Mouse (Mus musculus): Measurements from ENCODE around the gene Prune2. TPM values are rescaled to one million over a fixed set of nuclear protein-coding genes. Genes with fewer than 3 reads are reported as not detected.

Prune2 gene
- total RNA-seq, 2 experiments from 2014 or later = 38.1 to 41.8 TPM

DNA sequence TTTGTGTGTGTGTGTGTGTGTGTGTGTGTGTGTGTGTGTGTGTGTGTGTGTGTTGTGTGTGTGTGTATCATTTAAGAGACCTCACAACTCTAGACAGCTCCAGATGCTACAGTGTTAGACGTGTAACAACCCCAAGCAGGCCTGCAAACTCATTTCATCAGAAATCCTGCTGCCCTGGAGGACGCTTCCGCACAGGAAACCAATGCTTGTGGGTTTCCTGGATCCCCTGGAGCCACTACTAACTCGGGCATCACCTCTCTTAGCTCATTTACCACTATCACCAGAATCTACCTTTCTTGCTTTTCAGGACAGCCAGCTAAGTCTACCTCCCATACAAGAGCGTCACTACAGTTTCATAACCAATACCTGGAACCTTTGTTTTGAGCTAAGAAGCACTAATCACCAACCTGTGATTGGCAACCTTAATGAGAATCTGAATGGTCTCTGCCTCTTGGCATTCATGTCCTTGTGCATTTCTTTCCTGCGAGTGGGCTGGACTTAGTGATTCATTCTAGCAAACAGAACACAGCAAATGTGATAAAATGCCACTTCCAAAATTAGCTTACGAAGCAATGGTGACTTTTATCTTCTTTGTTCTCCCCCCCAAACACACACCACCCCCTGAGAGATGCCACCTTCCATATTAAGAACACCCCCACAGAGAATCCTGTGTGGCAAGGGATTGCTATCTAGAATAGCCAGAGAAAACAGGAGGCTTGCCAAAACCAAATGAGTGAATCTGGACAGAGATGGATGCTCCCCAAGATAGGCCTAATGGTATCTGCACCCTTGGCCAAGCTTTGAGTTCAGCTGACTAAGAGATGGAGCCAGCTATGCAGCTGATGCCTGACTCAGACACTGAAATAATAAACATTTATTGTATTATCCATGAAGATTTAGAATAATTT is 284.5 kb downstream of the Prune2 start:
- no peak for DNase-seq (ENCODE audit: extremely low spot score in 1 of 2, low spot score in 2 of 2)
- intact Hi-C loops (cut with DNase I) = no loop called here

DNA sequence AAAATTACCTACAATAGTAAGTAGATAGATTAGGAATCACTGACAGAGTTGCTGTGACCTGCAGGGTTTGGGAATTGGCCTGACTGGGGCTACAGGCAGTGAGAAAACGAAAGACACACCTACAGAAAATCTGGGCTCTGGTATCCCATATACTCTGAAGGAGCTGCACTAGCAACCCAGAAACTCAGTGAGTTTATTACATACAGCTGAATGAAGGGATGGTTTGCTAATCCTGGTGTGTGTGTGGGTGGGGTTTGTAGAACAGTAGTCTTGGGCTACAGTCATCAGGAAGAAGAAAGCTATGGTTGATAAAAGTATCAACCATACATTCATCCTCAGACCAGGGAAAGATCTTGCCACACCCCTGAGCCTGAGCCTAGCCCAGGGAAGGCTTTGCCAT is 285.3 kb downstream of the Prune2 start:
- DNase-seq (ENCODE audit: extremely low spot score in 1 of 2, low spot score in 2 of 2) = no peak
- intact Hi-C loops (cut with DNase I) = no loop called here

DNA sequence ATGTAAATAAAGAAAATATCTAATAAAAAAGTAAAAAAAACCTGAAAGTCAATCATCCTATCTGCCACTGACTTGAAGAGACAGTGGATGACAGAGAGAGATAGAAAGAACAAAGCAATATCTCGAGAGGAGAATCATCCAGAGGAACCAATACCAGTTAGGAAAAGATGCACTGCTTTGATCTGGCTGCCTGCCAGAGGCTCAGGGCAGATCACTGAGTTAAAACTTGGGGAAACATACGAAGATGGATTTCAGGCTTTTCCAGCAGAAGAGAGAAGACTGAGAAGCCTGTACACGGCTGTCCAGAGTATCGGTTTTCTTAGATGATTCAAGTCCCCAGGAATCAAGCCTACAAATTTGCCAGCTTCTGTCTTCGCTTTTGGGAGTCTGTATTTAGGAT is 287.0 kb downstream of the Prune2 start:
- intact Hi-C loops (cut with DNase I) = no loop called here
- DNase-seq (ENCODE audit: extremely low spot score in 1 of 2, low spot score in 2 of 2) = no peak

DNA sequence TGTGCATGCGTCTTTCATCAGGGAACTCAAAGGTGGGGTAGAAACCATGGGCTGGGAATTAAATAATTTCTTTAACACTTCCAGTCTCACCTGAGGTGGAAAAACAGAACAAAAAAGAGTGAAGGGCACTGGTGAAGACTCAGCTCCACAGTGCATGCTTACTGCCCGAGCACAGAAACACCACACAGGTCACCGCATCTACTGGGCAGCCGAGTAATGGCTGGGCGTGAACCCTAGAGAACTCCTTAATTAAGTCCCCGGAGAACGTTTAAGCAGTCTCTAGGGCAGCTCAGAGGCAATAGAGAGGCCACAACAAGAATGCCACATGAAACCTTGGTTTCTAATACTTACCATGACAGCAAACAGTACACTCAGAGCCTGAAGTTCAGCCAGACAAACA is 288.6 kb downstream of the Prune2 start:
- intact Hi-C loops (cut with DNase I) = no loop called here
- no peak for DNase-seq (ENCODE audit: extremely low spot score in 1 of 2, low spot score in 2 of 2)

DNA sequence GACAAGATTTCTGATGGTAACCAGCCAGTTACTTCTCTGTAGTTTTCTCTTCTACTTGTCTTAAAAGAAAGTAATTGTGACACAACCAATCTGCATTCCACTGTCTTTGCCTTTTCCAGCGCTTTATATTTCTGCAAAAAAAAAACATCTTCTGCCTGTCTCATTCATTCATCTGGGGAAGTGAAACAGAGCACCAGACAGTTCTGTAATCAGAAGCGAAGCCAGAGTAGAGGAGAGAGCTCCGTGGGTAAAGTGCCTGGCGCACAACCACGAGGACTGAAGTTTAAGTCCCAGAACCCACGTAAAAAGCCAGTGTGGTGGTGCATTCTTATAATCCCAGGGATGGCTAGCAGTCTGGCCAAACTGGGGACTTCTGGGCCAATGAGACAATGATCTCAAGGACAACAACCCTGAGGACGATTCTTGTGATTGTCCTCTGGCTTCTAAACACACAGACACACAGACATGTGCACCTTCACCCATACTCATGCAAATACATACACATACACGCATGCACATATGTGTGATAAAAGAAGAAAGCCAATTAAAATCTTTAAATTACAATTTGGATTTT is 291.5 kb downstream of the Prune2 start:
- intact Hi-C loops (cut with DNase I) = no loop called here
- DNase-seq (ENCODE audit: extremely low spot score in 1 of 2, low spot score in 2 of 2) = no peak

DNA sequence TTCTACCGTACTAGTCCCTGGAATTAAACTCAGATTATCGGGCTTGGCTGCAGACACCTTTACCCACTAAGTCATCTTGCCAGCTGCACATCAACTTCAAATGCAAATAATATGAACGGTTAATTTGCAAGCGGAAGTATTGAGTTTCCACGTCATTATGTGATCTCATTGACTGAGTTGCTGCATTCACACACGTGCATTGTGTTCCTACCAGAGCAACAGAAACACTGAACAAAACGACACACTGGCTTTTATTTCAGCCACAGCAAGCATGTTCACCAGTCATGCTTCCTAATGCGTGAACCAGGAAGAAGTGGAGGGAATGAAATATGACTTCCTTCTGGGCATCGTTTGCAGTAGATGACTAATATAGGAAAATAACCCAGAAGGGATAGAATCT is 293.8 kb downstream of the Prune2 start:
- DNase-seq (ENCODE audit: extremely low spot score in 1 of 2, low spot score in 2 of 2) = no peak
- intact Hi-C loops (cut with DNase I) = no loop called here

DNA sequence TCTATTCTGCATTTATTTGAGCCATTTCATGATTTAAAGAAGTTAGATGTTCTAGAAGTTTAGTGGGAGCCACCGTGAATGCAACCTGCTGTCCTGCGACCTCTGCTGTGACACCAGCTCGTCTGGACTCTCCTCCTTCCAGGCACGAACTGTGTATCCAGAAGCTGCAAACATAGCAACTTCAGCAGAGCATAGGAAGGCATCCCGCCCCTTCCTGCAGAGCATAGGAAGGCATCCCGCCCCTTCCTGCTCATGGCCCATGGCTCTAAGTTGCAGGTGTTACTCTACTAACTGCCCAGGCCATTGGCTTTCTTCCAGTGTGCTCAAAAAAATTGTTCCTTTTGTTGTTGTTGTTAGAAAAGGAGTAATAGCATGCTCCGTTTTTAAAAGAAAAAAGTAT is 294.9 kb downstream of the Prune2 start:
- intact Hi-C loops (cut with DNase I) = no loop called here
- no peak for DNase-seq (ENCODE audit: extremely low spot score in 1 of 2, low spot score in 2 of 2)

DNA sequence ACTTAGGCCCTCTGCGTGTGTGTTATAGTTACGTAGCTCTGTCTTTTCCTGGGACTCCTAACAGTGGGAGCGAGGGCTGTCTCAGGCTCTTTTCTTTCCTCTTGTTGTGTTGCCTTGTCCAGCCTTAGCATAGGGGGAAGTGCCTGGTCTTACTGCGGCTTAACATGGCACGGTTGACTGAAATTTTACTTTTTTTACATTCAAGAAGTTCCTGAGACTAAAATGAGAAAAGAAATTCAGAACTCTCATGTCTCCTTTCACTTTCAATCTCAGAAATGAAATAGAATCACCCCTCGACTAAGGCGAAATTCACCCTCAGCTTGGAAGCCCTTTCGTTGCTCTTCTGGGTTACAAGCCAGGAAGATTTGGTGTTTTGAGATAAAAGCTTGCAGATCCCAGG is 295.5 kb downstream of the Prune2 start:
- intact Hi-C loops (cut with DNase I) = no loop called here

DNA sequence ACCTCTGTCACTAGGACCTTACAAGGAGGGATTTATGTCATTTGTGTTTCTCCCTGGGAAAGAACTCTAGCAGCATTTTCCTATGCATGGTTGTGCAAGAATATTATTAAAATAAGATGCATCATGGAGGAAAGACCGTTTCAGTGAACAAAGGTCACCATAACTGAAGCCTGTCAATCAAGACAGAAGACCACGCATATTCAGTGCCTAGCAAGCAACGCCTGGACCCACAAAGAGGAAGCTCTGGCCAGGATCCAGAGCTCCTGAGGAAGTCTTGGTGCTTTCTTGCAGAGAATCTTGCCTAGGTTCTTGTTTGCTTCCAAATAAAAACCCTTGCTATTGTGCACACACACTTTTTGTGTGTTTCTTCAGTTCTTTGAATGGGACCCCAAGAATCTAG is 296.9 kb downstream of the Prune2 start:
- intact Hi-C loops (cut with DNase I) = no loop called here
- no peak for DNase-seq (ENCODE audit: extremely low spot score in 1 of 2, low spot score in 2 of 2)

More for the DNA sequence above, 295.5 kb downstream of the Prune2 start:
- DNase-seq (ENCODE audit: extremely low spot score in 1 of 2, low spot score in 2 of 2) = no peak

DNA sequence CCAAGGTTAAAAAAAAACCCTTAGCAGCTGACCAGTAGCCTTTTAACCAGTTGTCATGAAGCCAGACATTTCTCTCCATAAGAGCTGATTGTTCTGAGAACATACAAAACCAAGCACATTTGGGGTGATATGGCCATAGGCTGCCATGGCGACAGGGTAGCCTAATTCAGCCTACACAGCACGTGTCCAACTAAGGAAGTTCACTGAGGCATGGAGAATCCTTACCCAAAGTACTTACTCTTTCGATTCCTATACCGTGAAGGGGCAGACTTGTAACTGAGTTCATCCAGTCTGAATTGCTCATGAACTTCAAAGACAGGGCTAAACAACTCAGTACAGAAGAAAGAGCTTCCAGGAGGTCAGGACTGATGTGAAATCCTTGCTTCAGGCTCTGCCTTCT is 299.6 kb downstream of the Prune2 start:
- intact Hi-C loops (cut with DNase I) = no loop called here
- DNase-seq (ENCODE audit: extremely low spot score in 1 of 2, low spot score in 2 of 2) = no peak

DNA sequence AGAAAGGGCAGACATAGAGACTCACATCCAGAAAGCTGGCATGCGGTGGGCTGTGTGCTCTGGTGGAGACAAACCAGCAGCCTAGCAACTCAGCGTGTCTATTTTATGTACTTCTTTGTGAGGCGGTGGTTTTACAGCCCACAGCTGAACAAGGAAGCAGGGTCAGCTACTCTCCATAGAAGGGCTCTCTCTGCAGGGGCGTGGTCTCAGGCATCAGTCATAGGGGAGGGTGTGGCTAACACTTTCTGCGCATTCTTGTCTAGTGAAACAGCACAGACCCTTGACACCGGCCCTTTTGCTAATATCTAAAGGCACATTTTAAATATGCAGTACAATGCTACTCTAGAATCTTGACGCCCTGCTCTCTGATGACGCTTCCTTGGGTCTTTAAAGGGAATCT is 300.5 kb downstream of the Prune2 start:
- intact Hi-C loops (cut with DNase I) = no loop called here
- DNase-seq (ENCODE audit: extremely low spot score in 1 of 2, low spot score in 2 of 2) = no peak

DNA sequence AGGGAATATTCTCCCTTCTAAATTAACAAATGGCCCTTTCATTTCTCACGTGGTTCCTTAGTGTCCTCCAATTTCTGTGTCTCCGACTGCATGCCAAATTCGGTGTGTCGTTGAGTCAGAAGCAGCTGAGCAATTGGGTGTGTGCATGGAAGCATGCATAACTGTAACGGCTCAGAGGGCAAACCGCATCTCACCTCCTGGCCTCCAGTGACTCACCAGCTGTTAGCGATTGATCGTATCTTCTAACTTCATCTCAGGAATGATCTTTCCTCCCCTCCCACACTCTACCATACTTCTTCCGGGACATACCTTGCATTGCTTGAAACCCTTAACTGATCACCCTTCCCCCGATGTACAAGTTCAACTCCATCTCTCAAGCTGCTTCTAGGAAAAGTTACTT is 300.9 kb downstream of the Prune2 start:
- intact Hi-C loops (cut with DNase I) = no loop called here

DNA sequence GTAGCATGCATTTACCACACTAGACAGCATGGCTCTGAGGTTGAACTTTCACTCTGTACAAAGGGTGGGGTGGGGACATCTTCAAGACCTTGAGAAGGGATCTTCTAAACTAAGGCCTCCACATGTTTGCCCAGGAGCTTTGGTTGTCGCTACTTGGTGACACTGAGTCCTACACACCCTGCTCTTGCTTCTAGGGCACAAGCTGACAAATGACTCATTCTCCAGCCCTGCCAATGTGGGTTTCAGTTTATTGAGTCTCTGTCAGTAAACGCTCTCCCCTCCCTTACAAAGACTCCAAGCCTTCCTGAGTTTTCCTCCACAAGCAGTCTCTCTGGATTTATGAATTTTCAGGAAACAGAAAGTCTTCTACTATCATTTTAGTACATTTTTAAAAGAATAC is 307.3 kb downstream of the Prune2 start:
- no peak for DNase-seq (ENCODE audit: extremely low spot score in 1 of 2, low spot score in 2 of 2)
- intact Hi-C loops (cut with DNase I) = no loop called here

More for the DNA sequence above, 300.9 kb downstream of the Prune2 start:
- DNase-seq (ENCODE audit: extremely low spot score in 1 of 2, low spot score in 2 of 2) = no peak

DNA sequence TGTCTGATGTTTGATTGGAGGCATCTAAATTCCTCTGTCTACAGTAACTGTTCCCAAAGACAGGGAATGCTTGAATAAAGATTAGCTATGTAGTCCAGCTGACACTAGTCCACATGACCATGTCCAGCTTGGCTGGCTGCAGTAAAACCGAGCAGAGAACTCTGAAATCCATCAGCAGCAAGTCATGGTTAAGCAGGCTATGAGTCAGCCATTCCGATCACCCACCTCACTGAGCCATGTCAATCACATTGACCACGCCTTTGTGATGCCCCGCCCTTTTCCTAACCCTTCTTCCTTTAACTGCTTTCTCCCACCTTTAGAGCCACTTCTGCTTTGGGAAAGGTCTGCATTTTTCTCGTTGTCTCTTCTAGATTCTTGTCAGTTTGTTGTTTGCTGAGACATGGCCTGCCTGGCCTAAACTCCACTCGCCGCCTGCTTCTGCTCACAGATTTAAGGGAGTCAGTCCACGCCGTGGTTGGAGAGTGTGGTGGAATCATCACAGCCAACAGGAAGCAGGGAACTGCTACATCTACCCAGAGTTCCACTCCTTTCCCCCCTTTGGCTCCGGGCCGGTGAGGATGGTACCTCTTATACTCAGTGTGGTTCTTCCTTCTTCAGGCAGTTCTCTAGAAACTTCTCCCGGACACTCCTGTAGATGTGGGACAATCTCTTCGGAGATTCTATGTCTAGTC is 307.9 kb downstream of the Prune2 start:
- intact Hi-C loops (cut with DNase I) = no loop called here
- no peak for DNase-seq (ENCODE audit: extremely low spot score in 1 of 2, low spot score in 2 of 2)

DNA sequence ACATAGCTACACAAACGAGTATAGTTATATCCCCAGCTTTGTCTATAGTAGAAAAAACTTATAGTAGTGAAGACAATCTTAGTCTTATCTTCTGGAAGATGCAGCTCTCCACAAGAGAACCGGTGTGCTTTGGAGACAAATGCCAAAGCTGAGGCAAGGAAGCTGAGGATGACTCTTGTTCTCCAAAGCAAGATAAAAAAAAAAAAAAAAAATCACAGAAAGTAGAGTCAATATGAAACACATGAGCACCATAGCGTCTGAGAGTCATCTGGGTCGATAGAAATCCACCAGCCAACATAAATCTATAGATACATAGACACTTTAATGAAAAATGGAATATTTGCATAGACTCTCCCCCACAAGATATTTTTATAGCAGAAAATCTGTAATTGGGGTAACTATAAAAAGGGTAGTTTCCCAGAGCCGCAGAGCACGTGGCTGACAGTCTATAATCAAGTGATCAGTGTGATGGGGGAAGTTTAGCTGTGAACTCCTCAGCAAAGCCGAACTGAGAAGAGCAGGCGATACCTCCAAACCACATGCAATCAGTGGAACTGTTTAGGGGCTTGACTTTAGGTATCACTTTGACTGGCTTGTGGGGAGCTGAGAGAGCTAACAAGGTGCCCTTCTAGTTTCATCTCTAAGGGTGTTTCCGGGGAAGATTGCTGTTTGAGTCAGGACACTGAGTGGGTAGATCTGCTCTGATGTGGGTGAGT is 308.7 kb downstream of the Prune2 start:
- DNase-seq (ENCODE audit: extremely low spot score in 1 of 2, low spot score in 2 of 2) = no peak
- intact Hi-C loops (cut with DNase I) = no loop called here

DNA sequence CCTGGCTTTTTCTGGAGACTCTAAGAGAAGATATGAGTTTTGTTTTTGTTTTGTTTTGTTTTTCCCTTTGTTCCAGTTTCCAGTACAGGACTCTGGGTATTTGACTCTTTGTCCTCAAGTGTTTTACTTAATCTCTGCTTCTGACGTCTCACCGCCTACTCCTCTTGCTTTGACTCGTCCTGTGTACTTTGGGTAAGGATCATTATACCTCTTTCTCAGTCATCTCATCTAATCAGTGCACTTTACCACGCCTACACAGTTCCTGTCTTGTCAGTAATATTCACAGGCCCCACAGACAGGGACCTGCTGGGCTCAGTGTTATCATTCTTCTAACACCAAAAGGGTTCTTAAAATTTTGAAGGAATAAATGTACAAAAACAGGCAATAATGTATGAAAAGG is 312.8 kb downstream of the Prune2 start:
- intact Hi-C loops (cut with DNase I) = no loop called here
- DNase-seq (ENCODE audit: extremely low spot score in 1 of 2, low spot score in 2 of 2) = no peak

DNA sequence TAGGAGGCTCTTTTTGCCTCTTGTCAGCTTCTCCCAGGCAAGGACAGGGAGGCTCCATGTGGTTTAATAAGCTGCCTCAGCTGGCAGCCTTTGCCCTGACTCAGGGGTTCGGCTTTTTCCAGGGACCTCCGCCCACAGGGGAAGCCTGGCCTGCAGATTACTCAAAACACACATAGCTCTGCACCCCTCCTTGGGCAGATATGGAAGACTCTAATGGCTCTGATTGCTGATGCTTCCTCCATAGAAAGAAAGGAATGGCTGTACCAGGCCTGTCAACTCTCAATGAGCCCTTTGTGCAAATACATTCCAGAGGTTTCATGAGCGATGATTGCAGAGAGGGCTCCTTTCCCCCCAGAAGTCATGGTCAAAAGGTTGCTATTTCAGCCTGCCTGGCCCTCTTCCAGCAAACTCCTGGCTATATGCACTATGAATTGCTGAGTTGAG is 315.3 kb downstream of the Prune2 start:
- intact Hi-C loops (cut with DNase I) = no loop called here
- DNase-seq (ENCODE audit: extremely low spot score in 1 of 2, low spot score in 2 of 2) = peak in 1 of 2 experiments; percentile 24

DNA sequence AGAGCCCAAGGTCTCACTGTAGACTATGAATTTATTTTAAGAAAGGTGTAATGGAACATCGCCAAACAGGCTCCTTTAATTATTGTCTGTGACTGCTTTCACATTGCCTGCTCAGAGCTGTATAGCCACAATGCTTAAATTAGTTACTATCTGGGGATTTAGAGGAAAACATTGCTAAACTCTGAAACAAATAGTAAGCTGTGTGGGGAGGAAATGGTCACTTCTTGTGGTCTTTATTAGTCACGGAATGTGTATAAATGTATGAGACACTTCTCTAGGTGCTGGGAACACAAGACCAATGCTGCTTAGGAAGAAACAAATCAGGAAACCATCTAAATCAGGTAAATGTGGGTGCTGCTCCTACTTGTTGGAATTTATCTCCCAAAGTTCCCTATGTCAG is 317.1 kb downstream of the Prune2 start:
- intact Hi-C loops (cut with DNase I) = no loop called here
- no peak for DNase-seq (ENCODE audit: extremely low spot score in 1 of 2, low spot score in 2 of 2)

Measured in left cerebral cortex, postnatal 10 days (tissue).